Mouse (Mus musculus): ENCODE results near the gene Mgmt. TPM values are rescaled to one million over a fixed set of nuclear protein-coding genes. Genes with fewer than 3 reads are reported as not detected.
A peak's percentile ranks its signal among the peaks of the same experiment; 100 is the strongest.

Gene Mgmt
- total RNA-seq, 1 experiment from 2014 or later, result 5.2 TPM

- no peak for DNase-seq
Observed at GRCm38 (mm10) chr7:137121243-137121858, 226.9 kb downstream of the Mgmt start.

- DNase-seq, result no peak
Observed at GRCm38 (mm10) chr7:137128726-137129125, 234.3 kb downstream of the Mgmt start.

- no peak for DNase-seq
Observed at GRCm38 (mm10) chr7:137130211-137130610, 235.8 kb downstream of the Mgmt start.

DNA sequence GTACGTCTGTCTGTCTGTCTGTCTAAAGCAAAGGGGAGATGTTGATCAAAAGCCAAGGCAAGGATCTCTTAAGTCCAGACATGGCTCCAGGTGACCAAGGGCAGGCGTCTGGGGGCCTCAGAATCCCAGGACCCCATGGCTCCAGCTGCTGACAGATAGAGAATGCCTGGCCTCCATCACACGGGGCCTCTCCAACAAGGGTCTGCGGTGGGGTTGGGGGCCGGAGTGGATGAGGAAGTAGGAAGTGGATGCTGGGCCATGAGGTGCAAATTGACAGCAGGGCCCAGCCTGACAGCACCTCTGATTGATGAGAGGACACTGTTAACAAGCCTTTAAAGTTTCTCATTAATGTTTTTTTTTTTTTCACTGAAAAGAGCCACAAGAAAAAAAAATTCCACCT is 237.5 kb downstream of the Mgmt start:
- no peak for DNase-seq

- DNase-seq, result no peak
Observed at GRCm38 (mm10) chr7:137138101-137138500, 243.7 kb downstream of the Mgmt start.

- DNase-seq, result no peak
Observed at GRCm38 (mm10) chr7:137140321-137140720, 245.9 kb downstream of the Mgmt start.

GRCm38 (mm10) chr7:137141386-137141785 is 247.0 kb downstream of the Mgmt start:
- peak; percentile 29 for DNase-seq

- DNase-seq, result no peak
Observed at GRCm38 (mm10) chr7:137147101-137147500, 252.7 kb downstream of the Mgmt start.

DNA sequence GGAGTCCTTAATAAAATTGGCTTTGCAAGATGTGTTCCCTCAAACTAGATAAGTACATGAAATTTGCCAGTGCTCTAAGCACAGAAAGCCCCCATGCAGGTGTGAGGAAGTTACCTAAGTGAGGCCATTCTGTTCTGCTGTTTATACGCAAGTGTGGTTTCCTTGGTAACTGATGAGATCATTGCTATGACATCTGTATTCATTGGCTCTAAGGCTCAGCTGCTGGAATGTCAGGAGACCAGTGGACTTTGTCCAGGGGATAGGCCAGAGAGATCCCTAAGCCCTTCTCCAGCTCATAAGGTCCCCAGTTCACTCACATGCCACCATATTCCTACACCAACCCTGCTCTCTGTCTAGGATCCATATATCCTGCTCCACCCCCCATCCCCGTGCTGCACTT is 257.4 kb downstream of the Mgmt start:
- DNase-seq, result no peak

- DNase-seq, result no peak
Observed at GRCm38 (mm10) chr7:137154623-137155022, 260.2 kb downstream of the Mgmt start.

DNA sequence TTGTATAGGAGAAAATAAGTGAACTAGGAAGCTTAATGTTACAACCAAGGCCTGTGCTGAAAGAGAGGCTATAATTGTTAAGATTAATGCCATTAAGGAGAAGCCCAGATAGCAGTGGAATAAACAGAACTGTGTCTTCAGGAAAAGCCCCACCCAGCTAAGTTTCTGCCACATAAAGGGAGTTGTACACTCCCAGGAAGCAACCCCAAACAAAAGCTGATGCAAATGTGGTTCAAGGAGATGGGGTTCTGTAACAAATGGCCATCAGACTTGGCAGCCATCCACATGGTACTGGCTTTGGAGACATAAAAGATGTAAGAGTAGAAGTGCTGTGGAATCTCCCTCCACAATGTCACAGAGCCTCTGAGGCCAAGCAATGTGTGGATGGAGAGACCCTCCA is 264.7 kb downstream of the Mgmt start:
- no peak for DNase-seq

GRCm38 (mm10) chr7:137172278-137172677 is 277.9 kb downstream of the Mgmt start:
- no peak for DNase-seq
